Mouse (Mus musculus): Measurements from ENCODE around the gene Olfr790.
A peak's percentile ranks its signal among the peaks of the same experiment; 100 is the strongest.

The Olfr790 gene

GRCm38 (mm10) chr10:129498192-129498591 lies at the start of gene Olfr790:
Gene Olfr790, plus strand, starts transcription at chr10:129498492.
- no peak for DNase-seq (ENCODE audit: low spot score in 2 of 2)

GRCm38 (mm10) chr10:129461562-129461961 lies 36.7 kb upstream of the Olfr790 start, which contains the start of gene Olfr787:
Gene Olfr787, plus strand, starts transcription at chr10:129461862.
- no peak for DNase-seq (ENCODE audit: low spot score in 2 of 2)

- DNase-seq (ENCODE audit: low spot score in 2 of 2) = no peak
Measured at GRCm38 (mm10) chr10:129470698-129471097, 27.6 kb upstream of the Olfr790 start, which contains the start of gene Olfr788. Gene Olfr788, plus strand, starts transcription at chr10:129470998.

GRCm38 (mm10) chr10:129473256-129473655 lies 25.0 kb upstream of the Olfr790 start:
- no peak for DNase-seq (ENCODE audit: low spot score in 2 of 2)

- DNase-seq (ENCODE audit: low spot score in 2 of 2) = no peak
Measured at GRCm38 (mm10) chr10:129473723-129474122, 24.6 kb upstream of the Olfr790 start.

- no peak for DNase-seq (ENCODE audit: low spot score in 2 of 2)
Measured at GRCm38 (mm10) chr10:129484452-129484851, 13.8 kb upstream of the Olfr790 start, which contains the start of gene Olfr789. Gene Olfr789, plus strand, starts transcription at chr10:129484752.

- peak in 1 of 2 experiments; percentile 25 for DNase-seq (ENCODE audit: low spot score in 2 of 2)
Measured at GRCm38 (mm10) chr10:129490101-129490500, 8.2 kb upstream of the Olfr790 start.

GRCm38 (mm10) chr10:129521492-129521891 lies 23.2 kb downstream of the Olfr790 start, which contains the start of gene Olfr791:
Gene Olfr791, plus strand, starts transcription at chr10:129521792.
- DNase-seq (ENCODE audit: low spot score in 2 of 2) = no peak

GRCm38 (mm10) chr10:129538862-129539261 lies 40.6 kb downstream of the Olfr790 start, which contains the start of gene Olfr792:
Gene Olfr792, plus strand, starts transcription at chr10:129539162.
- no peak for DNase-seq (ENCODE audit: low spot score in 2 of 2)

- DNase-seq (ENCODE audit: low spot score in 2 of 2) = no peak
Measured at GRCm38 (mm10) chr10:129549354-129549753, 51.1 kb downstream of the Olfr790 start.

Data from right cerebral cortex, postnatal 10 days (tissue).